Mouse (Mus musculus) thymus, postnatal 14 days (tissue): ENCODE data around the gene Rbbp4.
"Not testable (repeated sequence)": the region's sequence is repeated elsewhere in the genome, so short reads cannot be mapped to it uniquely, and the experiment has no call there.

ENCODE experiments used
- DNase-seq: peaks from one replicate; pipeline ENCODE4 v3.0.0; 2021

The Rbbp4 gene

DNA sequence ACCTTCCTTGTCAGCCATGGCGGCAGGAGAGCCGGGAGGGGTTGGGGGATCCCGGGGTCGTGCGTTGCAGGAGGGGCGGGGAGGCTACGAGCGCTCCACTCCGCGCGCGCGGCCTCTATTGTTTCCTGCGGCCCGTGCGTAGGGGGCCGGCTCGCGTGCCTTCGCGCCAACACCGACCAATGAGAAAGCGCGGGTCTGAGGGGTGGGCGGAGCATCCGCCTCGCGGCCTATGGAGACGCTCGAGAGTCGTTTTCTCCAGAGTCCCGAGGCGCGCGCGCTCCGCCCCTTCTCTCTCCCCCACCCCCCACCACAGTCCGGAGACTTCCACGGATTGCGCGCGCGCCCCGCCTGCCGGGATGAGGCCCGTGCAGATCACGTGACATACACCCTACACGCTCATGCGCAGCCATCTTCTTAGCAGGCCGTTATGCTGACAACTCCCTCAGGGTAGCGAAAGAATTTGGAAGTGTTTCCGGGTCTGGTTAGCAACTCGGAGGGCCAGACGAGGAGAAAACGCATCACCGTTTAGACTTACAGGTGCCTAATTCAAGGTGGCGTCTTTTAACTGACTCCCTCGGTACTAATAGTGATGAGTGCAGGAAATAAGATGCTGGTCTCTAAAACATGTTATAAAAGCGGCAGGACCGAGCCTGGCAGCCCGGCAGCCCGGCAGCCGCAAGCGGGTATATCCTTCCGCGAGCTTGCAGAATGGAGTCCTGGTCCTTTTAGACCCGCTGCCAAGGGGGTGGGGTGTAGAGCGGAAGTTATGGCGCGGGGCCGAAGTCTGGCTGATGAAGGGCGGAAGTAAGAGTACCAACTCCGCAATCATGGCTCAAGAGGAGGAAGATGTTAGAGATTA lies at the start of gene Rbbp4, which contains the start of gene Zbtb8os:
Gene Rbbp4 (minus strand): TSS at position 155 of the 859 bp plus-strand sequence.
Gene Zbtb8os (plus strand): TSS at position 480 of the 859 bp plus-strand sequence.
- DNase-seq: peak; percentile 98

DNA sequence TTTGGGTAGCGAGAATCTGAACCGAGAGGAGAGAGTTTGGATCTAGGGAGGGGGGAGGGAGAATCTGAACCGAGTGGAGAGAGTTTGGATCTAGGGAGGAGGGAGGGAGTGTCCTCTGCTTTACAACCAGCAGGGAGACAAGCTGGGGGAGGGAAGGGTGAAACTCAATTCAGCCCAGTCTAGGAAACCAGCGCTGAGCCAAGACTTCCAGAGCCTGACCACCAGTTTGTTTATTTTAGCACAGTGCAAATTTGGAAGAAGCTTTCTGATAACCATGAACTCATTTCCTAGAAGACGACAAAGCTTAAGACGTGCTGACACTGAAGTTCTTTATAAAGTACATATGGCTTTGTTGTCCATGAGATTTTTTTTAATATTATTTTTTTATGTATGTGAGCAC lies 49.3 kb upstream of the Rbbp4 start:
- no peak for DNase-seq

DNA sequence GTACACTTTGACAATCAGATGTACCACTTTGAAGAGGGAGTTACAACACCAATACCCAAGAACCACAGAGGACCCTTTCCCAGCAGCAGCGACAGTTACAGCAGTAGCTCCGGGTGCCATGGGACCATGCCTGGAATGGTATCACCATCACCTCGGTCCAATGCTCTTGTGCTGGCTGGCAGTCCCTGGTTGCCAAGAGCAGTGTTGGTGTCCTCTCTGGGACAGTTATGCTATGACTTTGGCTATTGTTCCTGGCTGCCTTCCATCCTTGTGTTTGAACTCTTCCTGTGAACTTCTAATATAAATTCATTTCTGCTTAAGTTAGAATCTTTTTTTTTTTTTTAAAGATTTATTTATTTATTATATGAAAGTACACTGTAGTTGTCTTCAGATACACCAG lies 48.4 kb upstream of the Rbbp4 start:
- DNase-seq: no peak

DNA sequence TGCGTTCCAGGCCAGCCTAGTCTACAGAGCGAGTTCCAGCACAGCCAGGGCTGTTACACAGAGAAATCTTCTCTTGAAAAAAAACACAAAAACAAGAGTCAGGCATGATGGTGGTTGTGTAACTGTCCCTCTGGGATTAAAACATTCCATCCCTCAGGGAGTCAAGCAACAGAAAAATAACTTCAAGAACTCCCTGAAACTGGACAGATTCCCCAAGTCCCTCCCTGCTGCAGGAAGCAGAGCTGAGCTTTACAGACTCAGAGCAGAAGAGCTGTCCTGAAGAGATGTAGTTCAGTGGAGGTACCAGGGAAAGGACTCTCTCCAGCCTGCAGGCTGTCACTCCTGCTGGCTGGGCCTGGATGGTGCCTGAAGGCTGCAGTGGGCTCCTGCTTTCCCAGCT lies 47.3 kb upstream of the Rbbp4 start:
- no peak for DNase-seq

- DNase-seq: no peak
These were observed 46.9 kb upstream of the Rbbp4 start for GRCm38 (mm10) chr4:129382029-129382428.

- DNase-seq: no peak
These were observed 46.0 kb upstream of the Rbbp4 start for GRCm38 (mm10) chr4:129381148-129381547.

DNA sequence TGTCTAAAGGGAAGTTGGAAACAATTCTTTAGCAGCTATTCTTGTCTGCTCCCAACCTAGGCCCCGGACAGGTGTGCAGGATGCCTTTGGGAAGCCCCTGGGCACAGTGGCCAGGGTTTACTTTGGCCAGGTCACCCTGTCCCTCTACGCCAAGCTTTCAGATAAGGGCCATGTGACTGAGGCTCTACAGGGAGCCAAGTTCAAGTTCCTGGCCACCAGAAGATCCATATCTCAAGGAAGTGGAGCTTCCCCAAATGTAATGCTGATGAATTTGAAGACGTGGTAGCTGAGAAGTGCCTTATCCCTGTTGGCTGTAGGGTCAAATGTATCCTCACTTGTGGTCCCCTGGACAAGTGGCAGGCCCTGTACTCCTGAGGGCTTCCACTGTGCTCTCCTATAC lies 44.6 kb upstream of the Rbbp4 start:
- DNase-seq: no peak

GRCm38 (mm10) chr4:129377601-129378390 lies 42.6 kb upstream of the Rbbp4 start, which contains the start of gene Zbtb8a:
TSS of gene Zbtb8a (minus strand) at chr4:129378116.
- DNase-seq: peak; percentile 59

- peak; percentile 52 for DNase-seq
These were observed 41.9 kb upstream of the Rbbp4 start for GRCm38 (mm10) chr4:129376961-129377545.

GRCm38 (mm10) chr4:129375821-129376220 lies 40.7 kb upstream of the Rbbp4 start:
- DNase-seq: no peak

DNA sequence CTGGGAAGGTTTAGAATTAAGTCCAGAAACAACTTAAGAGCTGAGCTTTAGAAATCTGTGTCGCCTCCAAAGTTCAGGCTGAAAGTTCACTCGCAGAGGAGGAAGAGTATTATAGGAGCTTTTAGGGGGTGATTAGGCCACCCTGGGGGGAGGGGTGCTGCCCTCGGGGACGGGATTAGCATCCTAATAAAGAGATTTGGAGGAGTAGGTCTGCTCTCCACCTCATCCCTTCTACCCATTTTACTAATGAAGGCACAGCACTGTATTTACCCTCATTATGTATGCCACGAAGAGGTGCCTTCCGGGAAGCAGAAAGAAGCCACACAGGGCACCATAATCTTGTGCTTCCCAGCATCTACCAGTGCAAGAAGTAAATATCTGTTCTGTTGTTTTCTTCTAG lies 39.8 kb upstream of the Rbbp4 start:
- no peak for DNase-seq

GRCm38 (mm10) chr4:129374219-129374755 lies 39.1 kb upstream of the Rbbp4 start:
- DNase-seq: no peak

DNA sequence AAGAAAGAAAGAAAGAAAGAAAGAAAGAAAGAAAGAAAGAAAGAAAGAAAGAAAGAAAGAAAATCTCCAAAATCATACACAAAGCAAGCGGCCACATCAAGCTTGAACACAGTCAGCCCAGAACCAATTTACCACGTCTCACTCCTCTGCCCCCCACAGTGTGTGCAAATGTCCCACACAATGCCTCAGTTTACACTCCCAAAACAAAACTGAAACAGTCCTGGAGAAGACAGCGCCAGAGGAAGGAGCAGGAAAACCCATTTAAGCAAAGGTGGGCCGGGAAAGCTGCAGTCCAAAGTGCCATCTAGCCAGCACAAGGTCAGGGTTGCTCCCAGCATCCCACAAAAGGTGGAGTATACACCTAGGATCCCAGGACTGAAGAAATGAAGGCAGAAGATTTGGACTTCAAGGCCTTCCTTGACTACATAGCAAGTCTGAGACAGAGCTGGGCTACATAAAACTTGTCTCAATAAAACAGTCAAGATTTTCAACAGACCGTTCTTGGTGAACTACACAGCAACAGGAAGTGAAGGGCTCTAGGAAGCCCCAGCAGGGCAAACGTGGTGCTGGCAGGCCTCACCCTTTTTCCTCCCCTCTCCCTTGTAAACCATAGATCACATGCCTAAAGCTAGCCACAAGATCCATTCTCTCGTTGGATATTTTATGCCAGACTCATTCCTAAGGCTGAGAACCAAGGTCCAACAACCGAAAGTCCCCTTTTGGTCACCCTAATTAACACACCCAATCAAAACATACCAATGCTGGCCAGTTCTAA lies 38.2 kb upstream of the Rbbp4 start:
- DNase-seq: peak; percentile 32

- DNase-seq: no peak
These were observed 36.2 kb upstream of the Rbbp4 start for GRCm38 (mm10) chr4:129371391-129371790.

GRCm38 (mm10) chr4:129365224-129365623 lies 30.1 kb upstream of the Rbbp4 start:
- DNase-seq: peak; percentile 16

GRCm38 (mm10) chr4:129364379-129364778 lies 29.2 kb upstream of the Rbbp4 start:
- DNase-seq: no peak

- DNase-seq: no peak
These were observed 28.3 kb upstream of the Rbbp4 start for GRCm38 (mm10) chr4:129363463-129363862.

DNA sequence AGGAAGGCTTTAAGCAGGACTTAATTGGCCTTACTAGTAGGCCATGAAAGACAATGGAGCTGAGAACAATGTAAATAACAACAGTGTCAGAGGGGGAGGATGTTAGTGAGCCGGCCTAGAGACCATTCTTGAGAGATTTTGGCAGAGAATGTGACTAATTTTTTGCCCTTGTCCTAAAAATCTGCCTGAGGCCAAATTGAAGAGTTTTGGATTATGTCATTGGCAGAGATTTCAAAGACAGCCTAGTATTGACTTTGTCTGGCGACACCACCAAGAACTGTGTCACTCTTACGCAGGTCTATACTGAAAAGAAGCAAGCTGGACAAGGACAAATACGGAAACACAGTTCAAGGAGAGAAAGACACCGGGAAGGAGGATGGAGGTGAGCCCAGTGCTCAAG lies 27.6 kb upstream of the Rbbp4 start:
- no peak for DNase-seq

DNA sequence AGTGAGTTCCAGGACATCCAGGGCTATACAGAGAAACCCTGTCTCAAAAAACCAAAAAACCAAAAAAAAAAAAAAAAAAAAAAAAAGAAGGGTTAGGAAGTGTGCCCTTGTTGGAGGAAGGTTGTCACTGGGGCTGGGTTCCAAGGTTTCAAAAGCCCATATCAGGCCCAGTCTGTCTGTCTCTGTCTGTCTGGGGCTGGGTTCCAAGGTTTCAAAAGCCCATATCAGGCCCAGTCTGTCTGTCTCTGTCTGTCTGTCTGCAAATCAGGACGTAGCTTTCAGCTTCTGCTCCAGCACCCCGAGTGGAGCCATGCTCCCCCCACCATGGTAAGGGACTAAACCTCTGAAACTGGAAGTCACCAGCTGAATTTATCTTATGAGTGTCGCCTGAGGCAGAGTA lies 27.1 kb upstream of the Rbbp4 start:
- not testable (repeated sequence) for DNase-seq

- no peak for DNase-seq
These were observed 22.5 kb upstream of the Rbbp4 start for GRCm38 (mm10) chr4:129357613-129358163.

GRCm38 (mm10) chr4:129354236-129354635 lies 19.1 kb upstream of the Rbbp4 start:
- peak; percentile 25 for DNase-seq

- DNase-seq: no peak
These were observed 18.0 kb upstream of the Rbbp4 start for GRCm38 (mm10) chr4:129353176-129353575.
